Mouse (Mus musculus) embryonic facial prominence, embryonic 14.5 days (tissue): ENCODE data around the gene Zim1. TPM values are rescaled to one million over a fixed set of nuclear protein-coding genes. Genes with fewer than 3 reads are reported as not detected.

ENCODE experiments used
- ATAC-seq: fragments of 200-750 bp; cut with Nextera tagmentation; 2 replicates; pipeline ENCODE4 v1.8.0; 2017; ENCODE audit warnings: low read depth, moderate number of reproducible peaks, moderate TSS enrichment
- DNase-seq: peaks from one replicate; pipeline ENCODE4 v3.0.0-alpha.2; 2015; ENCODE audit warnings: low spot score
- H3K27ac ChIP-seq: fragments of 300-500 bp; sonication (generic); replicated peaks from 2 replicates; pipeline ENCODE4 v1.5.1; 2014; ENCODE audit warnings: low read depth, mild to moderate bottlenecking, low read length, moderate library complexity
- H3K27me3 ChIP-seq: fragments of 300-500 bp; sonication (generic); replicated peaks from 2 replicates; pipeline ENCODE4 v1.6.1; 2014; ENCODE audit warnings: low read length; ENCODE audit not compliant: control insufficient read depth, insufficient read depth
- H3K36me3 ChIP-seq: fragments of 300-500 bp; sonication (generic); 2 replicates; pipeline ENCODE4 v1.6.1; 2014; ENCODE audit warnings: low read length, mixed read lengths; ENCODE audit not compliant: control insufficient read depth, insufficient read depth
- H3K4me1 ChIP-seq: fragments of 300-500 bp; sonication (generic); 2 replicates; pipeline ENCODE4 v1.6.1; 2014; ENCODE audit warnings: antibody characterized with exemption, low read length; ENCODE audit not compliant: control insufficient read depth, insufficient read depth
- H3K4me2 ChIP-seq: fragments of 300-500 bp; sonication (generic); 2 replicates; pipeline ENCODE4 v1.6.1; 2014; ENCODE audit warnings: low read depth, mild to moderate bottlenecking, low read length, moderate library complexity, mixed read lengths
- H3K4me3 ChIP-seq: fragments of 300-500 bp; sonication (generic); 2 replicates; pipeline ENCODE4 v1.5.1; 2014; ENCODE audit warnings: low read depth, mild to moderate bottlenecking, low read length
- H3K9ac ChIP-seq: fragments of 300-500 bp; sonication (generic); 2 replicates; pipeline ENCODE4 v1.6.1; 2014; ENCODE audit warnings: low read depth, mild to moderate bottlenecking, low read length, moderate library complexity, mixed read lengths
- H3K9me3 ChIP-seq: fragments of 300-500 bp; sonication (generic); 2 replicates; pipeline ENCODE4 v1.6.1; 2016; ENCODE audit warnings: low read length; ENCODE audit not compliant: control insufficient read depth
- WGBS: fragments of 180-500 bp; shearing (Covaris S2); extraction: QIAGEN DNeasy Blood & Tissue Kit; methylation state at CpG from one replicate; pipeline ENCODE4 v1.1.7; 2014; 5-methylcytosine and 5-hydroxymethylcytosine counted together
- polyA plus RNA-seq: library from polyadenylated mRNA; unstranded; fragments of >200 nt; fragmentation: Nextera tagmentation; extraction: Ambion mirVana; gene quantifications from 2 replicates; pipeline ENCODE4 v1.2.1, GENCODE M21; 2014

Gene Zim1
- polyA plus RNA-seq, 1 experiment from 2014 or later: 34.6 TPM

- Histone ChIP-seq H3K4me2 (no peak overlapping the region), H3K9me3 (no peaks in the 10 kb centered on the region), H3K27me3 (no peaks in the 10 kb centered on the region), H3K4me3 (no peak overlapping the region), H3K4me1 (no peaks in the 10 kb centered on the region), H3K36me3 (no peaks in the 10 kb centered on the region), H3K9ac (no peak overlapping the region), H3K27ac (no peak overlapping the region)
- no peak for ATAC-seq
- WGBS: 54% methylated on average over 7 of the region's 7 CpGs
- DNase-seq: no peak
Measured at GRCm38 (mm10) chr7:6663430-6663829, 32.8 kb downstream of the Zim1 start.

GRCm38 (mm10) chr7:6659605-6660004 is 36.6 kb downstream of the Zim1 start:
- Histone ChIP-seq H3K4me3 (no peak overlapping the region), H3K27ac (no peak overlapping the region), H3K36me3 (no peaks in the 10 kb centered on the region), H3K9ac (no peak overlapping the region), H3K4me1 (no peaks in the 10 kb centered on the region), H3K9me3 (no peaks in the 10 kb centered on the region), H3K4me2 (no peak overlapping the region), H3K27me3 (no peaks in the 10 kb centered on the region)
- DNase-seq (peak; percentile 38), ATAC-seq (no peak)
- 24% methylated on average over 2 of the region's 2 CpGs for WGBS

- Histone ChIP-seq H3K36me3 (no peaks in the 10 kb centered on the region), H3K4me3 (no peak overlapping the region), H3K9ac (no peak overlapping the region), H3K4me2 (no peak overlapping the region), H3K4me1 (no peaks in the 10 kb centered on the region), H3K9me3 (no peaks in the 10 kb centered on the region), H3K27ac (no peak overlapping the region), H3K27me3 (no peaks in the 10 kb centered on the region)
- no peak for DNase-seq
- ATAC-seq: no peak
- 87% methylated on average over 7 of the region's 7 CpGs for WGBS
Measured at GRCm38 (mm10) chr7:6658606-6659005, 37.6 kb downstream of the Zim1 start.

- Histone ChIP-seq H3K9me3 (no peaks in the 10 kb centered on the region), H3K4me1 (no peaks in the 10 kb centered on the region), H3K4me2 (no peak overlapping the region), H3K27ac (no peak overlapping the region), H3K27me3 (no peaks in the 10 kb centered on the region), H3K9ac (no peak overlapping the region), H3K4me3 (no peak overlapping the region), H3K36me3 (no peaks in the 10 kb centered on the region)
- ATAC-seq (no peak), DNase-seq (no peak)
- 73% methylated on average over 5 of the region's 5 CpGs for WGBS
Measured at GRCm38 (mm10) chr7:6652151-6652550, 44.1 kb downstream of the Zim1 start.

GRCm38 (mm10) chr7:6651221-6651620 is 45.0 kb downstream of the Zim1 start:
- H3K27me3 ChIP-seq: no peaks in the 10 kb centered on the region
- H3K36me3 ChIP-seq: no peaks in the 10 kb centered on the region
- H3K27ac ChIP-seq: no peak overlapping the region
- H3K4me2 ChIP-seq: no peak overlapping the region
- ATAC-seq (no peak), DNase-seq (no peak)
- no peaks in the 10 kb centered on the region for H3K9me3 ChIP-seq
- no peak overlapping the region for H3K4me3 ChIP-seq
- 77% methylated on average over 7 of the region's 7 CpGs for WGBS
- H3K4me1 ChIP-seq: no peaks in the 10 kb centered on the region
- no peak overlapping the region for H3K9ac ChIP-seq

- WGBS: 90% methylated on average over 9 of the region's 9 CpGs
- H3K27ac ChIP-seq: no peak overlapping the region
Measured at GRCm38 (mm10) chr7:6650526-6650925, 45.7 kb downstream of the Zim1 start.

GRCm38 (mm10) chr7:6645821-6646220 is 50.4 kb downstream of the Zim1 start:
- Histone ChIP-seq H3K4me1 (no peaks in the 10 kb centered on the region), H3K9ac (no peak overlapping the region), H3K4me3 (no peak overlapping the region), H3K9me3 (no peaks in the 10 kb centered on the region), H3K27ac (no peak overlapping the region), H3K4me2 (no peak overlapping the region), H3K36me3 (no peaks in the 10 kb centered on the region), H3K27me3 (no peaks in the 10 kb centered on the region)
- DNase-seq (no peak), ATAC-seq (no peak)
- WGBS: 80% methylated on average over 3 of the region's 3 CpGs

More at GRCm38 (mm10) chr7:6650526-6650925, 45.7 kb downstream of the Zim1 start:
- no peak for DNase-seq
- no peaks in the 10 kb centered on the region for H3K4me1 ChIP-seq
- no peaks in the 10 kb centered on the region for H3K36me3 ChIP-seq
- H3K4me2 ChIP-seq: no peak overlapping the region
- H3K9ac ChIP-seq: no peak overlapping the region
- H3K27me3 ChIP-seq: no peaks in the 10 kb centered on the region
- H3K4me3 ChIP-seq: no peak overlapping the region
- H3K9me3 ChIP-seq: no peaks in the 10 kb centered on the region
- ATAC-seq: no peak

GRCm38 (mm10) chr7:6638076-6638475 is 58.2 kb downstream of the Zim1 start:
- Histone ChIP-seq H3K4me2 (no peak overlapping the region), H3K4me3 (no peak overlapping the region), H3K27me3 (no peaks in the 10 kb centered on the region), H3K9me3 (no peaks in the 10 kb centered on the region), H3K36me3 (no peaks in the 10 kb centered on the region), H3K4me1 (no peaks in the 10 kb centered on the region), H3K27ac (no peak overlapping the region), H3K9ac (no peak overlapping the region)
- WGBS: 92% methylated on average over 4 of the region's 4 CpGs
- DNase-seq (no peak), ATAC-seq (no peak)

- no peak overlapping the region for H3K4me3 ChIP-seq
- 94% methylated on average over 4 of the region's 4 CpGs for WGBS
- no peaks in the 10 kb centered on the region for H3K27me3 ChIP-seq
- H3K9me3 ChIP-seq: no peaks in the 10 kb centered on the region
- H3K4me2 ChIP-seq: no peak overlapping the region
- H3K4me1 ChIP-seq: no peaks in the 10 kb centered on the region
- DNase-seq (no peak), ATAC-seq (no peak)
- H3K27ac ChIP-seq: no peak overlapping the region
- no peaks in the 10 kb centered on the region for H3K36me3 ChIP-seq
- no peak overlapping the region for H3K9ac ChIP-seq
Measured at GRCm38 (mm10) chr7:6636741-6637140, 59.5 kb downstream of the Zim1 start.
